Mouse (Mus musculus) heart, postnatal 4 days (tissue): ENCODE results near the gene Gbx1. TPM values are rescaled to one million over a fixed set of nuclear protein-coding genes. Genes with fewer than 3 reads are reported as not detected.

Experiments
- DNase-seq: peaks from one replicate; pipeline ENCODE4 v3.0.0; 2021
- total RNA-seq, 2 experiments: library from RNA; stranded (reverse); gene quantifications; 2 replicates each; pipeline ENCODE4 v1.2.3; 2021

Gene Gbx1
- total RNA-seq, 2 experiments from 2014 or later, result not detected

DNA sequence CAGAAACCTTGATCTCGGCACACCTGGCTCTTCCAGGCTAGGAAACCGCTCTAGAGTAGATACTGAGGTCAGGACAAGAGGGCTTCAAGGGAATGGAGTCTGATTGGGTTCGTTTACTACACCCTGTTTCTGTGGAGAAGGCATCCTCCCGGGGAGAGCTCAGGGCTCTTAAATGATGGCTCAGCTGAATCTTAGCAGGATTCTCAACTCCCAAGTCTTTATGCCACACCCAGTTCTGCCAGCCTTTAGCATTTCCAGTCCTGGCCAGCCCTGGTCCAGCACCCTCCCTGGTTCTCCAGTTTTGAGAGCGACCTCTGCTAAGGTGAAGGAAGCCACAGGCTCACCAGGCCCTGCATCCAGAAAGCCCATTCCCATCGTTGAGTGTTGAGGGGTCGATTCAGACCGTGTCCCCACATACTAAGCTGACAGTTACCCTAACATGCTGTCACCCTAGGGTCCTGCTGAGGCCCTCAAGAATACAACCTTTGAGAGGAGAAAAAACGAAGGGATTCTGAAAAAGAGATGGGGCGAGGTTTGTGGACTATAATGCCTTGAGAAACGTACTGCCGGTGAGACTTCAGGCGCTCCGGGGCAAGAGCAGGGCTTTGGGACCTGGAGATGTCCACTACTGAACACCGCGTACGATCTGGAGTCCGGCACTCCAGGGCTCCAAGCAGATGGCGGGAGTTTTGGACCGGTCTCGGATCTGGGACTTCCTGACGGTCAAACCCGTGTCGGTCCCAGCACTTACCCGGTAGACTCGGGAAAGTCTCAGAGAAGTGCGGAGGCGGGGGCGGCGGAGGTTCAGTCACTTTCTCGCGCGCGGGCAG is 1.4 kb downstream of the Gbx1 start:
- DNase-seq, result no peak

DNA sequence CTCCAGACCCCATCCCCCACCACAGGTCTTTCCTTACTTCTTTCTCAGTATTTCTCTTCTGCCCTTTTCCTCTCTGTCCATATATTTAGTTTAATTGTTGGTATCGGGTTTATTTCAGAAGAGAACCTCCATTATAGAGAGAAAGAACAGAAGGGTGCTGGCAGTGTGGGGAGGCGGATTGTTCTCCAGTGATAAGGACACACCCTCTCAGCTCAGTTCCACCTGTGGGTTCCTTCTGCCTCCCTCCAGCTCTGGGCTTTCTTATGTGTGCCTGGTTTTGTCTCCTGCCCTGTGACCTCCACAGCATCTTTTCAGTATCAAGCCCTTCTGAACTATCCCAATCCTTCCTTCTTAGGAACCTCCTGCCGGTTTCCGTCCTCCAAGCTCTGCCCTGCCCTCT is 2.5 kb downstream of the Gbx1 start:
- no peak for DNase-seq

DNA sequence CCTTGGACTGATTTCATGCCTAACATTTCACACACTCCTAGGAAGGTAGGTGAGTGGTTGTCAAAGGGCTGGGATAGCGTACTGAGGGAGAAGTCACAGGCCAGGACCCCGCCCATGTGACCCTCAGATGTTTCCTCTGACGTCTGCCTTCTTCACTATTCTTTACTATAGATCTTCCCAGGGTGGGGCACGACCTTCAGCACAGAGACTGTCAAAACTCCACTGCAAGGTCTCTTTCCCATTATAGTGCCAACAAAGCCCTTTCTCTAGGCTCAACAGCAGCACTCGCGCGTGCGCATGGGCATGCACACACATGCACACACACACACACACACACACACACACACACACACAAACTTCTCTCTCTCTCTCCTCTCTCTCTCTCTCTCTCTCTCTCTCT is 3.2 kb downstream of the Gbx1 start:
- no peak for DNase-seq

DNA sequence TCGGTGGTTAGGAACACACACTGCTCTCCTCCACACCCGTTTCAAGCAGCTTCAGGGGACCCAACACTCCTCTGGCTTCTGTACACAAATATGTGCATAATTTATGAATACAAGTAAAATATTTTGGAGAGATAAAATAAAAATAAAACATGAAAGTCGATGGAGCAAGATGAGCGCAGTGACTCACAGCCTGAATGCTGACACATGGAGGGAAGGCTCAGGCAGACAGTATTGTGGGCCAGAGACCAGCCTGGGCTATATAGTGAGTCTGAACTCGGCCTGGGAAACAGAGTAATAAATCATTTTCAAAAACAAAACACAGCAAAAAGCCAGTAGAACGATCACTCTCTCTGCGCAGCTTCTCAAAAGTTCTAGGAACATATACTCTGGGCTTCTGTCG is 5.6 kb downstream of the Gbx1 start:
- DNase-seq, result no peak

DNA sequence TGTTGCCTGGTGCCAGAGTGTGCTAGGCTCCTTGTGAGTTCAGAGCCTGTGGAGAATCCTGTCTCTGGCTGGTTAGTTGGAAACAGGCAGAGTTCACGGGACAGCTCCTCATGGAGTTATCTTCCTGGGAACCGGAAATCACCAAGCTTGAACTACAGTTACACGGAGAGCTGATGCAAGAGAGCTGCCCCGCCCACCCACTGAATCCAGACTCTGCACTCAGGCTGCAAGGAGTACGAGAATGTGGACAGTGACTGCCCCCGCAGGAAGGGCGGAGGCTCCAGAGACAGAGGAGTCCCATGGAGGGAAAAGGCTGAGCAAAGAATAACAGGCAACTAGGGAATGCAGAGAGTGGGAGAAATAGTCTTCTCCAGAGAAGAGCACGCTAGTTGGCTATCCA is 14.7 kb downstream of the Gbx1 start:
- DNase-seq, result peak; percentile 64

DNA sequence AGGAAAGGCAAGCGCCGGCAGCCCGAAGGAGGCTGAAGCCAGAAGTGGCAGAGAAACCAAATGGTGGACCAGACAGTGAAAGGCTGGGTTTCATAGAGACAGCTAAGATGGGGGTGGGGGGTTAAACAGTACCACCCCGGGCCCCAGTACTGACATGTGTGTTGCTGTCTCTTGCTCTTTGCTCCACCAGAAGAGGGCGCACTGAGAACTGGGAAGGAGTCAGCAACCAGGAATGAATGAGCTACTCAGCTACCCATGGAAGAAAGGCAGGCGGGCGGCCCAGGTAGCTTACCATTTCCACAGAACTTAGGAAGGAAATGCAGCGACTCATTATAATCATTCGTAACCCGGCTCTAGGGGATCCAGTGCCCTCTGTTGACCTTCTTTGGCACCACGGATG is 16.4 kb downstream of the Gbx1 start:
- peak; percentile 61 for DNase-seq

DNA sequence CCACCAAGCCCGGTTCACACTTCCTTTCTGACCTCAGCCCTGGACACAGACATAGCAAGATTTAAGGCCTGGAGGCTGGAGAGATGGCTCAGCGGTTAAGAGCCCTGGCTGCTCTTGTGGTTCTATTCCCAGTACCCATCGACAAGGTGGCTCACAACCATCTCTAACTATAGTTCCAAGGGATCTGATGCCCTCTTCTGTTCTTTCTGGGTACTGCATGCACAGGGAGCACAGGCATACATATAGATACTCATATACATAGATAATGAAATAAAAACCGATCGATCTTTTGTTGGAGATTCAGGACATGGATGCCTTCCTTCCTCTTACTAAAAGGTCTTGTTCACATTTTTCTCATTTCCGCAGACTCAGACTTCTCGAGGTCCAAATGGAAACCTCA is 18.6 kb downstream of the Gbx1 start:
- DNase-seq, result no peak

DNA sequence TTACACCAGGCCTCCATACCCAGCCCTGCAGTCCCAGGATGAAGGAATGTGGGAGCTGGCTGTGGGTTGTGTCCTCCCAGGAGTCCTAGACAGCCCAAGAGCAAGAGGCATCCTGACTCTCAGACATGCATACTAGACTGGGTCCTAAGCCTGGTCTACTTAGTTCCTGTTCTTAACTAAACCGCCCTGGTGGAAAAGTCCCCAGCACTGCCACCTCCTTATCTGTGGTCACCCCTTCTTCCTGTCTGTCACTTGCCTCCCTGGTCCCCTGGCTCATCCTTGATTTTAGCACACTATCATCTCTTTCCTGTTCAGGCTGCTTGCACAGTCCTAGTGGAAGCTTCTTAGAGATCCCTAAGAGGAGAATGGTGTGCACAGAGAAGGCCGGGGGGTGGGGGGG is 21.5 kb downstream of the Gbx1 start:
- DNase-seq, result no peak

DNA sequence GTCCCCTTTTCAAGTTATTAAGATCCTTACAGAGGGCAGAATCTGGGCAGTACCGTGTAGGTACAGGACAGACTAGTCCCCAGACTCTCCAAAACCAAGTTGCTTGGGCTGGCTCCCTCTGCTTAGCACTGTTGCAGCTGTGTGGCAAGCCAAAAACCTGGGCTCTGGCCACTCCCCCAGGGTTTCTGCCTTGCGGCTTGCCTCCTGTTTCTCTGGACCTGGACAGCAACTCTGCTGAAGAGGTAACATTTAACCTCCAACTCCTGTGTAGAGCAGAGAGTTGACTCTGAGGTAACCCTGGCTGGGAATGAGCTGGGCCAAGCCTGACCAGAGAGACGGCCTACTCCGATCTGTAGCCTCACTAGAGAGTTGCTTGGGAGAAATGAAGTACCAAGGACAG is 24.2 kb downstream of the Gbx1 start:
- no peak for DNase-seq

DNA sequence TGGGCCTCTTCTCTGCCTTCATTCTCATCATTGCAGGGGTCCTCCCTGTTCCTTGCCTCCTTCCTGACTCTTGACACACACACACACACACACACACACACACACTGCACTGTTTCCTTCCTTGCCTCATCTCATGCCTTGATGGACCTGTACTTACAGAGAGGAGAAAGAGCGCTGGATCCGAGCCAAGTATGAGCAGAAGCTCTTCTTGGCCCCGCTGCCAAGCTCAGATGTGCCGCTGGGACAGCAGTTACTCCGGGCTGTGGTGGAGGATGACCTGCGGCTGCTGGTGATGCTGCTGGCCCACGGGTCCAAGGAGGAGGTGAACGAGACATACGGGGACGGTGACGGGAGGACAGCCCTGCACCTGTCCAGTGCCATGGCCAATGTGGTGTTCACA is 26.2 kb downstream of the Gbx1 start:
- no peak for DNase-seq

DNA sequence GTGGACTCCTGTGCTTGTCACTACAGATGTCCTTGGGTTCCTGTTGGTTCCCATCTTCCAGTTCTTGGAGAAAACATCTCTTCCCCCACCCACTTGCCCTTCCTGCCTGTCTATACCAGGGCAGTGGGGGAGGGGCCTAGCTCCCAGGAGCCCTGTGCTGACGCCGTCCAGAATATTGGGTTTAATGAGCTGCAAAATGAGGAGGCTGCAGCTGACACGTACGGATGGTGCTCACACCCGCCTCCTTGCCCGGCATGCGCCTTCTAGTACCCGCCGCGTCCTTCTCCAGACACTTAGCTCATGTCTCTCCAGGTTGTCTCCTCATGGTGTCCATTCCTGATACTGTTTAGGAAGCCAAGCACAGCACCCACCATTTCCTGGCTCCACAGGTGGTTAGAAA is 27.9 kb downstream of the Gbx1 start:
- DNase-seq, result no peak

DNA sequence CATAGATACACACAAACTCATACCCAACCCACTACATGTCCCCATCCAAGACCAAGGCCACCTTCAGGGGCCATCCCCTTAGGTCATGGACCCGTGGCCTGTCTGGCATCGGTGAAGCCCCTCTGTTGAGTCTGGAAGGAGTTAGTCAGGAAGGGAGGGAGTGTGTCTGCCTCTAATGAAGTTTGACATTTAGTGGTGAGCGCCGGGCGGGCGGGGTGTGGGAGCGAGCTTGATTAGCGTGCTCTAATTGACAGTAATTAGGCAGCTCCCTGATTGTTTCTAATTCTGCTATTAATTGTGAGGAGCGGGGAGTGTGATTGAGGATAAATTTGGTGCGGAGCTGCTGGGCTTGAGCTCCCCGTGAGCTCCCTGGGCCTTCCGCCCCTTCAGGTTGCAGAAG is 29.5 kb downstream of the Gbx1 start:
- DNase-seq, result no peak

DNA sequence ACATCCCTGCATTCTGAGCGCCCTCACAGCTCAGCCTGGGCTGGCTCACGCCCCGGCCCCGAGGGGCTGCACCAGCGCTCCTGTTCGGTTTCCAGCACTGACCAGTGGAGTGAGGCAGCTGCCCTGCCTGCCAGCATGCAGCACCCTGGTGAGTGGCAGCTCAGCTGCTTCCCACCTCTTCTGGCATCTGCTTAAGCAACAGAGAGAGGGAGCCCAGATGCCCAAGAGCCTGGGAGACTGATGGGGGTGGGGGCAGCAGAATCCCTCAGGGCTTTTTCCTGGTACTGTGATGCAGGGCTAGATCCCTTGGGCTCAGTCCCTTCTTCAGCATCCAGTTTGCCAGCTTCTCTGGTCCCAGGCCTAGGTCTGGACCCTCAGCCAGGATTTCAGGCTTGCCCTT is 30.2 kb downstream of the Gbx1 start:
- DNase-seq, result no peak

DNA sequence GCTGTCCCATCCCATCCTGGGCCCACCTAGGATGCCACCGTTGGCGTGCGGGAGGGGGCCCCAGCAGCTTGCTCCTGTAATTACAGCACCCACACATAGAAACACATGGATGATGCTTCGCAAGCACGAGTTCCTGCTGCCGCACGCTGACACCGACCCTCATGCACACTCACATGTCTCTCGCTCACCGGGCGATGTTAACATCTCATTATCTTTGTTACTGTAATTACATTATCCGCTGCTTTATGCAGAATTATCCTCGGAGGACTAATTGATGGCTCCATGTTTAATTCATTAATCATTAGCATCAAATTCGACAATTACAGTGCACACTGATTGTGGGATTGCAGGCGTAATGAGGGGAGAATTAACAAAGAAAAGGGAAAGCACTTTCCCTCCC is 32.0 kb downstream of the Gbx1 start:
- DNase-seq, result no peak

DNA sequence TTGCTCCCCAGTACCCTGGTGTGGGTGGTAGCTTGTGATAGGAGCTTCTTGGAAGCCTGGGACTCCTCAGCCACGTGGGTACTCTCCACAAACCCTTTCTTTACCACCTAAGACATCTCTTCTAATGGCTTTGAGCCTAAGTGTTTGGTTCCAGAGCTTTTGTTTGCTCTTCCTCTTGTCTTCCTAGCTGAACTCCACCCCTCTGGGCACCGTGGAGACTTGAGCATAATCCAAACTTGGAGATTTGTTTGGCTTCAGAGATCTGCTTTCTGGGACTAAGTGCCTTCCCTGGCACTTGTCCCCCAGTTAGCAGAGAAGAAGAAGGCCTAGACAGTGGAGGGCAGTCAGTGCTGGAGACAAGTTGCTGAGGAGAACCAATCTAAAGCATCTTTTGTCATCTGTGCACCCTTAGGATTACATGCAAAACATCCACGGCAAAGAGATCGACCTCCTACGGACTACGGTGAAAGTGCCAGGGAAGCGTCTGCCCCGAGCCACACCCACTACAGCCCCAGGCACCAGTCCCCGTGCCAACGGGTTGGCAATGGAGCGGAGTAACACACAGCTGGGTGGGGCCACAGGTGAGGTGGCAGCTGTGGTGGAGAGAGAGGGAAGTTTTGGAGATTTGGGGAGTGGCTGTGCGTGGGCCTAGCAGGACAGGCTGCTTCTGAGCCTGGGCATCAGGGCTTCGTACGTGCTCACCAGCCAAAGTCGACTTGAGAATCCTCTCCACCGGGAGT is 34.3 kb downstream of the Gbx1 start:
- DNase-seq, result no peak

DNA sequence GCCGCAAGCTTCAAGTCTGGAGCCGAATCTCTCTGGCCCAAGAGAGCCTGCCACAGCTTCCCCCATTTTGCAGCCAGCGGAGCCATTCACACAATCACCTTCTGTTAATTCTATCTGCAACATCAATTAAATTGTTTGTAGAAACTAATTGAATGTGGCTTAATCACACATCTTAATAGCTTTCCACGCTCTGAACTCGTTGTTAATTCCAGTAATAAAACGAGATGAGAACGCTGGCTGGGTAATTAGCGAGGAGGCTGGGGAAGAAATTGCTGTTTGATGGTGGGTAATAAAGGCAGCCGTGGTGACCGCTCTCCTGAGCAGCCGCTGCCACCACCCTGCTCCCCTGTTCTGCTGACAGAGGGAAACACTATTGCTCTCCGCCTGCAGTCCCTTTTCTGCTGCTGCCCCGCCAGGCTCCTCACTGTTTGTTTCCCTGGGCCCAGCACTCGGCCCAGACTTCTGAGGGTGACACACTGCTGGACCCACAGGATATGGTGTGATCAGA is 36.5 kb downstream of the Gbx1 start:
- DNase-seq, result no peak

DNA sequence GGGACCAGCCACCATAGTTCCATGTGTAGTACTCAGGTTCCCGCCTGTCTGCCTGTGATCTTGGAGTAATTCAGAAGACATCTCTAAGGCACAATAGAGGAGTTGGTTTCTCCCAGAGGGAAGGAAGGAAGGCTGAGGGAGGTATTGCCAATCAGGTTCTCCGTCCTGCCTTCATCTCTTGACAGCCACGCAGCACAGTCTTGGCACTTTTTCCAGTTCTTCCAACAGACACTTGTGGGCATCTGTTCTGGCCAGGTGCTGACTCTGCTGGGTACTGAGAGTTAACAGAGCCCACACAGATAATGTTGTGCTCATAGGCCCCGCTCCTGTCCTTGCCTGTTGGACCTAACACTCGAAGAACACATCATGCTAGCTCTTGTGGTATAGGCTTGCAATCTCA is 40.3 kb downstream of the Gbx1 start:
- DNase-seq, result no peak

DNA sequence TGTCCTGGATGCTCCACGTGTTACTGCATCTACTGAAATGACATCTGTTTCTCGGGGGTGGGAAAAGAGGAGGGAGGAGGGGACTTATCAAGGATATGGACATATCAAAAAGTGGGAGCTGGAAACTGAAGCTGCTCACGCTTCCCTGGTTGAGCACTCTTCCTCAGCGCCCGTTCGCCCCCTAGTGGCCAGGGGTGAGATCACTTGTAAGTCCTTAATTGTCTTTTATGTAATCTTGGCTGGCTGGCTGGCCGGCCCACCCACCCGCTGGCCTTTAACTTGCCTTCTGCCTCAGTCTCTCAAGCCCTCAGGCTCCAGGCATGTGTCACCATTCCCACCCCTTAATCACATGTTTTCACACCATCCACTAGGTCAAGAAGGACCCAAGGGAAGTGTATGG is 40.9 kb downstream of the Gbx1 start:
- DNase-seq, result peak; percentile 93

DNA sequence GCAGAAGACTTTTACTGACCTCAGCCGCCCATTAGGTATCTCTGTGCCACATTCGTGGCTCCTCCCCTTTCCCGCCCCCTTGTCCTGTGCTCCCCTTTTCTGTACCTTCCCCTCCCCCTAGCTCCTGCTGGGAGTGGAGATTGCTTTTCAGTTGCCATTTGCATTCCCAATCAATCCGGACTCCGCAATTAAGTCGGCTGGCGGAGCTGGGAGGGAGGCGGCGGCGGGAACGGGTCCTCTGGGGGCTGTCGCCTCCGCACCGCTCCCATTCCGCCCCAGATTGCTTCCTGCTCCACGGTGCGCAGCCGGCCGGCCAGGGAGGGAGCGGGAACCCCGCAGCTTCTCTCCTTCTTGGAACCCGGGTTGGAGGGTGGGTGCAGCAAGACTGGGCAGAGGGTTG is 42.0 kb downstream of the Gbx1 start:
- DNase-seq, result no peak

DNA sequence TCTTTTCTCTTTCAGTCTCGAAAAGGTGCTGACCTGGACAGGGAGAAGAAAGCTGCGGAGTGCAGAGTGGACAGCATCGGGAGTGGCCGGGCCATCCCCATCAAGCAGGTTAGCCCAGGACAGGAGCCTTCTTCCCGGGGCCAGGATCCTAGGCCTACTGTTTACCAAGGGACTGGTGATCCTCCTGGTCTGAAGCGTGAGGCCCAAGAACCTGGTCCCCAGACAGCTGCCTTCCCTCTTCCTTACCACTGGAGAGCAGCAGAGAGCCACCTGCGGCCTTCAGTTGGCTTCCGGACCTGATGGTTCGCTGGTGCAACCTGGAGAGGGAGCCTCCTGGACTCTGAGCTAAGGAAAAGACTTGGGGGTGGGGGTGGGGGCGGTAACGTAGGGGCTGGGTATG is 43.7 kb downstream of the Gbx1 start:
- DNase-seq, result peak; percentile 74

DNA sequence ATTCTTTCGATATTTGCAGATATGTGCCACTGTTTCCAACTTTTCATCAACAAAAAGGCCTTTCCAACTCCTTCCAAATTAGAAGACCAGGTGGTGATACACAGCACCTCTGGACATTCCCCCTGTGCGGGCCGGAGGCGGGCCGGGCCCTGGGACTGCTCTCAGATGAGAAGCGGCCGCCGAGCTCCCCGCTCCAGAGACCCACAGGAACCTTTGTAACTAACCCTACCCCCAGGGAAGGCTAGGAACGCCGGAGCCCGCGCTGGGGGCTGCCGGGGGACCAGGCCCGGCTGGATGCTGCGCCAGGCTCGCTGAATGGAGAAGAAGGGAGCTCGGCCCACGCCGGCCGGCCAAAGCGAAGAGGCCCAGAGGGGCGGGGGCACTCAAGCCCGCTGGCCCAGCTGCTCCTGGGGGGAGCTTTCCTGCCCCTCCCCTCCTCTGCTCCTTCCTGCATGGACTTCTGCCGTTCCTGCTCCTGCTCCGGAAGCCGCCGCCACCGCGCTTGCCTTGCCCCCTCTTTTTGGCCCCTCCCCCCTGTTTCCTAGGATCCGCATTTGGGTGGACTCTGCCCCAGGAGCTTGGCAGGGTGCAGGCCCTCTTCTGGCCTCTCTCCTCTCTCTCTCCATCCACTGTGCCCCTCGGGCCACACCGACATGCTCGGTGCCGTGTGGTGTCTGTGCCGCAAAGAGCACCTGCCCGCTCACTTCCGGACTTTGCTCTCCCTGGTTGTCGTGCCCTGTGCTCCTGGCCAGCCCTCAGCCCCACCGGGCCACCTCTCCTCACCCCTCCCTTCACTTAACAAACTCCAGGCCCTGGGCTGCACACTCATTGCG is 44.5 kb downstream of the Gbx1 start:
- DNase-seq, result no peak

DNA sequence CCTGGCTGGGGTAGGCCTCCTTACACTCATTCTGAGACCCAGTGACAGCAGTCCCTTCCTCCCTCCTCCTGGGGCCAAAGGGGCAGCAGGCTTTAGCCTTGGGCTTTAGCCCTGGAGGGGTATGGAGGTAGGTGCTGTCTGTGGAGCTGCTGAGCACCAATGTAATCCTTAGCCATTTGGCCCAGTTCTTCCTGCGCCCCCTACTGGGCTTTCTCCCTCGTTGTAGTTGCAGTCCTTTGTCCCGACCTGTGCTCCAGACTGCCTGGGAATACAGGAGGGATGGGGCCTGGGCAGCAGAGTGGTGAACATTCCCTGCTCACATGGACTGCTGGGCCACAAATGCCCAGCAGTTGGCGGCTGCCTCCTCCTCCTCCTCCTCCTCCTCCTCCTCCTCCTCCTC is 45.4 kb downstream of the Gbx1 start:
- DNase-seq, result peak; percentile 82

DNA sequence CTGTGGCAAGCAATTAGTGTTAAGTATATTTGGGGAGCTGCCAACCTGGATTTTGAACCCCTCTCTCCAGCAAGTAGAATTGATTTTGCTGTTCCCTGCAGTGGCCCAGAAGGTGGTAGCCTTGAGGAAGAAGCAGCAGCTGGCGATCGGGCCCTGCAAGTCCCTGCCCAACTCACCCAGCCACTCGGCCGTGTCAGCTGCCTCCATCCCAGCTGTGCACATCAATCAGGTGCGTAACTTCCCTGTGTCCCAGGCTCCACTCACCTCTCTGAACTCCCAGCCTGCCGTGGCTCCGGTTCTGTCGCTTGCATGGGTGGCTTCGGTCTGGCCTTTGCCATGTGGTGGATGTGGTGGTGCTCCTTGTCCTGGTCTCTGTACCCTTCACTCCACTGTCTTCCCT is 49.1 kb downstream of the Gbx1 start:
- no peak for DNase-seq
